22 mouse cellular contexts compared by ENCODE assay signal in genomic region chr19:42051351-42051750, GRCm38 (mm10). TPM values are rescaled to one million over a fixed set of nuclear protein-coding genes. Genes with fewer than 3 reads are reported as not detected.
"Had no signal": no experiment of that assay in that cellular context is flagged by ENCODE, and none has a peak within 500 bp of the region (broad histone marks: within the 10 kb centered on the region; RNA-seq: fewer than 3 reads in every experiment).

No protein-coding gene starts in this region.

- ATAC-seq: lung, postnatal 0 days; midbrain, embryonic 15.5 days had no signal

- H3K27ac ChIP-seq: liver, embryonic 14.5 days; lung, embryonic 15.5 days; macrophage; midbrain, embryonic 12.5 days; midbrain, embryonic 15.5 days; neural tube, embryonic 12.5 days; stomach, embryonic 15.5 days; stomach, postnatal 0 days had no signal

- H3K36me3 ChIP-seq: lung, embryonic 15.5 days; midbrain, embryonic 12.5 days; midbrain, embryonic 15.5 days; neural tube, embryonic 12.5 days; stomach, embryonic 15.5 days had no signal

- H3K9me3 ChIP-seq: lung, embryonic 15.5 days; megakaryocyte, embryonic 14.5 days; midbrain, embryonic 12.5 days; midbrain, embryonic 15.5 days; neural tube, embryonic 12.5 days; stomach, embryonic 15.5 days had no signal

- H3K9ac ChIP-seq: liver, embryonic 14.5 days; lung, embryonic 15.5 days; midbrain, embryonic 12.5 days; midbrain, embryonic 15.5 days; neural tube, embryonic 12.5 days; stomach, embryonic 15.5 days had no signal

- H3K27me3 ChIP-seq: lung, embryonic 15.5 days; midbrain, embryonic 12.5 days; midbrain, embryonic 15.5 days; neural tube, embryonic 12.5 days; stomach, embryonic 15.5 days had no signal

- H3K4me1 ChIP-seq: midbrain, embryonic 12.5 days; midbrain, embryonic 15.5 days; neural tube, embryonic 12.5 days; stomach, embryonic 15.5 days had no signal

- DNase-seq: lung, adult 2 months; lung, postnatal 14 days; lung, postnatal 36 days; right cerebral cortex, postnatal 14 days; thymus, adult 2 months; thymus, postnatal 25 days; thymus, postnatal 4 days had no signal

- H3K4me2 ChIP-seq: lung, embryonic 15.5 days; midbrain, embryonic 12.5 days; midbrain, embryonic 15.5 days; neural tube, embryonic 12.5 days; stomach, embryonic 15.5 days had no signal

- H3K4me3 ChIP-seq: lung, embryonic 15.5 days; megakaryocyte, embryonic 14.5 days; midbrain, embryonic 12.5 days; midbrain, embryonic 15.5 days; neural tube, embryonic 12.5 days; stomach, embryonic 15.5 days had no signal

RNA-seq across cellular contexts. Expression of gene 4933411K16Rik, which starts 0.7 kb away (rescaled TPM):
- total RNA-seq: megakaryocyte progenitor cell, adult 5-6 weeks; midbrain, postnatal 0 days; neutrophil, adult 5-6 weeks had no signal
- polyA plus RNA-seq: lung, embryonic 15.5 days; midbrain, embryonic 12.5 days; midbrain, embryonic 15.5 days; midbrain, postnatal 0 days; neural tube, embryonic 12.5 days; stomach, embryonic 15.5 days; stomach, postnatal 0 days had no signal

RNA-seq across cellular contexts. Expression of gene Hoga1, which starts 5.9 kb away (rescaled TPM):
- total RNA-seq: monocyte, adult 5-6 weeks; neutrophil, adult 5-6 weeks had no signal

RNA-seq across cellular contexts. Expression of gene Ankrd2, which starts 15.6 kb away (rescaled TPM):
- total RNA-seq: megakaryocyte progenitor cell, adult 5-6 weeks; monocyte, adult 5-6 weeks; neutrophil, adult 5-6 weeks had no signal
- polyA plus RNA-seq: macrophage; midbrain, embryonic 12.5 days; urinary bladder, adult 2 months had no signal

RNA-seq across cellular contexts. Expression of gene Morn4, which starts 34.8 kb away (rescaled TPM):
- total RNA-seq: monocyte, adult 5-6 weeks; neutrophil, adult 5-6 weeks had no signal
